Mouse (Mus musculus) layer of hippocampus, postnatal 10 days (tissue): Measurements from ENCODE around the gene Zfp687. TPM values are rescaled to one million over a fixed set of nuclear protein-coding genes. Genes with fewer than 3 reads are reported as not detected.

Experiments used
- DNase-seq, 2 experiments: peaks; one replicate each; pipeline ENCODE4 v3.0.0; 2021; ENCODE audit warnings: low spot score in 2 of 2
- total RNA-seq, 2 experiments: library from RNA; stranded (reverse); gene quantifications; 2 replicates each; pipeline ENCODE4 v1.2.3; 2021

Gene Zfp687
- total RNA-seq, 2 experiments from 2014 or later, result 26.4 to 30.8 TPM

DNA sequence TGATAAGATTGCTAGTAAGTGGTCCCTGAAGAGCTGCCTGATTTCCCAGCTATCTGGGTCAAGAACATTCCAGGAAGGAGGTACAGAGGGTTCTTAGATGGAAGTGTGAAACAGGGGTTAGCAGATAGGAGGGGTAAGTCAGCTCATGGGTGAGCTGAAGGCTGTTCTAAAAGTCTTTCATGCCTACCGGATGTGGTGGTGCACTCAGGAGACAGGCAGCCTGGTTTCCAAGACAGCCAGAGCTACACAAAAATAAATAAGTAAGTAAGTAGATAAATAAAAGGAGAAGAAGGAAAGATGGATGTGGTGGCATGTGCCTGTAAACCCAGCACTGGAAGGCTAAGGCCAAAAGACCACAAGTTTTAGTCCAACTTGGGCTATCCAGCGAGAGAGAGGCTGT, 3.5 kb upstream of the Zfp687 start:
- DNase-seq, result no peak

DNA sequence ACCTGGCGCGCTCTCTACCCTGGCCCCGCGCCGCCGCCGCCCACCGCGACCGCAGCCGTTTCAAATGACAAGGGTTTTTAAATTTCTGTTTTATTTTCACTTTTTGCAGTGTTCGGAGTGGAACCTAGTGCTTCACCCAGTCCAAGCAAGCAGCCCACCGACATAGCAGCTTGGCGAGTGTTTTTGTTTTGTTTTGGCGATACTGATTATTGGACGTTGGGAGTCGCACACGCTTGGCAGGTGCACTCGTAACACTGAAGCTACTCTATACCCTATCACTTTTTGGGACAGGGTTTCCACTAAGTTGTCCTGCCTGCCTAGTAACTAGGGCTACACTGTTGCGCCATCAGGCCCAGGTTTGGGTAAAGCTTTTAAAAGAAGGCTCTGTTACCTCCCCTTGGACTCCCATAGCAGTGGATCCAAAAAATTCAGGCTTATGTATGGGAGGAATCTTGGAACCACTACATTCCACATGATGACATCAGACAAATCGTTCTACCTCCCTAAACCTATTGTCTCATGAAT, 1.3 kb upstream of the Zfp687 start:
- no peak for DNase-seq

DNA sequence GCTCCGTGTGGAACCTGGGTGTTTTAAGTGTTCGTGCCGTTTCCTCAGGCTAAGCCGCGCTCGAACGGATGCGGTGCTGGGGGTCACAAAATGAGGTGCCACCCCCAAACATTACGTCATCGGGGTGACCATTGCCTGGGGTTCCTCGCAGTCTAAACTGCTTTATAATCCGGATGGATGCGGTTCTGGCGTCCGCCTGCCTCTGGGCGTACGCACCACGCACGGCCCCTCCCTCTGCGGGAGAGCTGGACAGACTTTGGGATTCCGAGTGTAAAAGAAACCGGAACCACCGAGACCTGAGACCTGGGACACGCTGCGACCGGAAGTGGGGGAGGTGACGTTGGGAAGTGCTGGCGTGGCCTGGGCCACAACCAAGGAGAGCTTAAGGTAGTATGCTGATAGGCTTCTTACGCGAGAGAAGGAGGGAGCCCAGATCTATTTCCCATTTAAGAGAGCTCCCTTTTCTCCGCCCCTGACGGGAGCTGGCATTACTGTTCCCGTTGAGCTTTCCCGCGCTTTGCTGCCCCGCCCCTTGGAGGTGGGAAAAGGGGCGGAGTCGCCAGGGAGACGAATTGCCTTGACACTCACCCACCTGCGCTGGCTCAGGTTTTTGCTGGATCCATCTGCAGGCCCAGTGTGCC, 763 bp upstream of the Zfp687 start:
- peak; percentile 87 to 92 for DNase-seq

DNA sequence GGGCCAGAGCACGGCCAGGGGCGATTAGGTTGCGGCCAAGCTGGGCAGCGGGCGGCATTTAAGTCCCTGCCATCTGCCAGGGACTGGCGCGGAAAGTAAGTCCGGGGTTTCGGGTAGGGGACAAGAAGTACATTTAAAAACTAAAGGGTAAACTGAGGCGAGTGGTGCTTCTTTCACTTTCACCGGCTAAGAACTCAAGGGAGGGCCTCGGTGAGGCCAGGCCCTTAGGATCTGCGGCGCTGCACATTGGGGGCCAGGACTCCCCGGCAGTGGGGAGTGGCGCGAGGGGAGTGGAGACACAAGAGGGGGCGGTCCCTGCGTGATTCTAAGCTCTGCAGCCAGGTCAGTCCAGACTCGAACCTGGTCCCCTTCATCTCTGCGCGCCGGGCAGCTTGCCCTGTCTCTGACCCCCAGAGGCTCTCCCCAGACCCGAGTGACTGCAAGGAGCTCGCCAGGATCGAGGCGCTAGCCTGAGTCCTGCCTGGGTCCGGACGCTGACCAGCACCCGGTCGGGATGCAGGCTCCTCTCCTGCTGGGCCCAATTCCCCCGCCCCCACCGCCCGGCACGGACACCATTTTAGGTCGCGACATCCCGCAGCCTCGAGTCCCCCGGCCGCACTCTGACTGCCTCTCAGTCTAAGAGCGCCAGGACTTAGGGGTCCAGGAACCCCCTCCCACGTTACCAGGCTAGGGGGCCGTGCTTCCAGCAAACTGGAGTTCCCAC, 658 bp downstream of the Zfp687 start:
- DNase-seq, result peak in 1 of 2 experiments; percentile 57

DNA sequence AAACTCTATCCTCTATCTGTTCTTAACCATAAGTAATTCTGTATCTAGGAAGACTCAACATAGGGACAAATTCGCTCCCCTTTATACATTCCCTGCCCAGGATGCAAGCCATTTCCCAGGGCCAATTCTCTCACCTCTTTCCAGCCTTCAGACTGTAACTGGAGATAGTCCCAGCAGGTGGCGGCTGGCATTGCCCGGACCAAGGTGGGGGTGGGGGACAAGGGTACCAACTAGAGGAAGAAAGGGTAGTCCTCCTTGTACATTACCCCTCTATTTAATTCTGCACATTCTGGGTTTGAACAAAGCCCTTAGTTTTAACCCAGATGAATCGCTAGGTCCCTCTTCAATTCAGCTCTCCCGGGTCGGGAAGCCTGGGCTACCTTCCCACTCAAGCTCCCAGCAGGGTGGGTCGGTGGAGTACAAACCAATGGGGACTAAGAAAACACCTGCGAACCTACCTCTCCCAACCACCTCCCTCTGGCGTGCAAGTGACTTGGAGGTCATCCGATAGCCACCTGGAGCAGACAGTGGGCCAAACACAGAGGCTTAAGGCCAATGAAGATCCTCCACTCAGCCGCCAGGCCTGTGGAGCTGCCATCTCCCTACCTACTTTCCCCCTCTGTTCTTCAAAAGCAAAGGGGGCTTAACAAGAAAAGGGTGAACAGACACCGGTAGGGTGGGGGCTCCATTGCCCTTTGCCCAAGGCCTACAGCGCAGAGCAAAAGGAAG, 1.4 kb downstream of the Zfp687 start:
- DNase-seq, result no peak

DNA sequence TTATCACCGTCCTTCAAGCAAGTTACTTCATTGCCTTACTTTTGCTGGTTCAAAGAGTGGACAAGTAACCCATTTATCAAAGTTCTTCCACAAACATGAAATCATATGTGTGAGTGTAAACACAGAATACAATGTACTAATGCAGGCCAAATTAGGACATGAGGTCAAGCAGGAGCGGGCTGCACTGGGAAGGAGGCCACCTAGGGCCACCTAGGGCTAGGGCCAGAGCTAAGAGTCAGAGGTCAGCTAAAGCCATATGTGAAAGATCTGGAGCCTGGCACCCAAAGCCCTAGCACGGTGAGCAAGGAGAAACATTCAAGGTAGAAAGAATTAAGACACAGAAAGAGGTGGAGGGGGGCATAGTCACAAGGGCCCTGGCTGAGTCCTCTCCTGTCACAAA, 2.3 kb downstream of the Zfp687 start:
- no peak for DNase-seq

DNA sequence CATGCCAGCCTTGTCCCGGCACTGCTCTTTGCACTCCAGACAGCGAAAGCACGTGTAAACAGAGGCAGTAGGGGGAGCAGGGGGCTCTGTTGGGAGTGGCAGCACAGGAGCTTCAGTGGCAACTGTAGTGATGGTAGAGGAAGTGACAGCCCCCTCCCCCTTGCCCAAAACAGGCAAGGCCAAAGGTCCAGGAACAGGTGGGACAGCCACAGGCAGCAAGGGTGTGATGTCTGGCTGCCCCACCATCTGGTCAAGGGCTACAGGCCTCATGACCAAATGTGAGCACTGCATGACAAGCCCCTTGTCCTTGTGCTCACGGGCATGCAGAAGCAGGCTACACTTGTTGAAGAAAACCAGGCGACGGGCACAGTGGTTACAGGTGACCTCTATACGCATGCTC, 4.9 kb downstream of the Zfp687 start:
- no peak for DNase-seq

DNA sequence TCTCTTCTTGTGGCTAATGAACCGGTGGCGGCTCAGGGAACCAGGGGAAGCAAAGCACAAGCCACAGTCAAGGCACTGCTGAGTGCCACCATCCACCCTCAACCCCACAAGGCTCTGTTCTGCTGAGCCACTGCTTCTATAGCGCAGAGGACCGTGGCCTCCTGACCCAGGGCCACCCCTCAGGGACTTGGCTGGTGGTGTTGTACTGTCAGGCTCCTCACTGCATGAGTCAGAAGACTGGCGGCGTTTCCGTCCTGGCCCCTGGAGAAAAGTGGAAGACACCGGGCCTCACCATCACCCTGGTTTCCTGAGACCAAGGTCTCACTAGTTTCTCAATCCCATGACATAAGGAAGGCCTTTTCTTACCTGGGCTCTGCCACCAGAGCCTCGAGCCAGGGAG, 7.5 kb downstream of the Zfp687 start:
- no peak for DNase-seq

DNA sequence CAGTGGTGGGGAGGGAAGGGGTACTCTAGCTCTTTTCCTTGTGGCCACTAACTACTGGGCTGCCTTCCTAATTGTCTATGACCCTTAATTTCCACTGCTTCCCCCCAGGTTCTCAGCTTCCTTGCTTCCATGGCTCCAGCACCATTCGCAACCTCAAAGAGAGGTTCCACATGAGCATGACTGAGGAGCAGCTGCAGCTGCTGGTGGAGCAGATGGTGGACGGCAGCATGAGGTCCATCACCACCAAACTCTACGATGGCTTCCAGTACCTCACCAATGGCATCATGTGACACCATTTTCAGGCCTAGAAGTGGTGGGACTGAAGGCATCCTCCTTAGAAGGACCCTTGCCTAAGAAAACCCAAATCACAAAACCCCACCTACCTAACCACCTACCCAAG, 9.6 kb downstream of the Zfp687 start:
- no peak for DNase-seq

DNA sequence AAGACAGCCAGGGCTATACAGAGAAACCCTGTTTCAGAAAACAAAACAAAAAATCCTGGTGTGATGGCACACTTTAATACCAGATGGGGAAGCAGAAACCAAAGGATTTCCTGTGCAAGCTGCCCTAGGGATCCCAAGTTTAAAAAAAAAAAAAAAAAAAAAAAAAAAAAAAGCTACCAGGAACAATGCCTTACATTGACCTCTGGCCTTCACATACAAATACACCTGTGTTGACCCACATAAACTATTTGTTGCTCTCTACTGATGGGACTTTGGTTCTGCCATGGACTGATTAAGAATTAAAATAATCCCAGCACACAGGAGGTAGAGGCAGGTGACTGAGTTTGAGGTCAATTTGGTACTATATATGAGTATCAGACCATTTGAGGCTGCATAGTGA, 12.0 kb downstream of the Zfp687 start:
- DNase-seq, result no peak

DNA sequence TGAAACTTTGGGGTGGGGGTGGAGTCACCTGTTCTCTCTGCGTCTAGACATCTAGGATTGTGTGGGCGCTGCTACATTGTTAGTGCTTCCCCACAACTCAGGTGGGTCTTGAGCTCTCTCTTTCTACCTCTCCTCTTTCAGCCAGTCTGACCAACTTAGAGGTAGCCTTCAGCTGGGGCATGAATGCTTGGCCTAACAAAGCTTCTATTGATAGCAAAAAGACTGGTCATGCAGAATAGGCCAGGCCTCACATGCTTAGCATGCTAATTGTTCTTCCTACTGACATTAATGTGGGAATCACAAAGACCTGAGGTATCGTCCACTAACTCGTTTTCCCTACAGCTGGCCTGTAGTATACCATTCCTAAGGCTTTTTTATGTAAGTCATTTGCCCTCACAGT, 12.7 kb downstream of the Zfp687 start:
- no peak for DNase-seq

DNA sequence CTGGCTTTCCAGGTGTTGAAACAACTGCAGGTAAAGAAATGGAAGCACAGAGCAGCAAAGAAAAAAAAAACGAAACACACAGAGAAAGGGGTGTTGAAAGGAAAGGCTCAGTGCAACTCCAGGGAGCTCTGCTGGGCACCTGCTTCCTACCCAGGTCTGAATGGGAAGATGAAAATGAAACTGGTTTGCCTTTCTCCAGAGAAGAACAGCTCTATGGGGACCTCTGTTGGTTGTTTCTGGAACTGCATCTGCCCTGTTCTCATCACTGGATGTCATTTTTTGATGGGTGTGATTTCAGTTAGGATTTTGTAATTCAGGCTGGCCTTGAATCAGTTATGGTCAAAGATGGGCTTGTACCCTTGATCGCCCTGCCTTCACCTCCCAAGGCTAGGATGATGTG, 18.3 kb downstream of the Zfp687 start:
- peak; percentile 92 to 94 for DNase-seq

DNA sequence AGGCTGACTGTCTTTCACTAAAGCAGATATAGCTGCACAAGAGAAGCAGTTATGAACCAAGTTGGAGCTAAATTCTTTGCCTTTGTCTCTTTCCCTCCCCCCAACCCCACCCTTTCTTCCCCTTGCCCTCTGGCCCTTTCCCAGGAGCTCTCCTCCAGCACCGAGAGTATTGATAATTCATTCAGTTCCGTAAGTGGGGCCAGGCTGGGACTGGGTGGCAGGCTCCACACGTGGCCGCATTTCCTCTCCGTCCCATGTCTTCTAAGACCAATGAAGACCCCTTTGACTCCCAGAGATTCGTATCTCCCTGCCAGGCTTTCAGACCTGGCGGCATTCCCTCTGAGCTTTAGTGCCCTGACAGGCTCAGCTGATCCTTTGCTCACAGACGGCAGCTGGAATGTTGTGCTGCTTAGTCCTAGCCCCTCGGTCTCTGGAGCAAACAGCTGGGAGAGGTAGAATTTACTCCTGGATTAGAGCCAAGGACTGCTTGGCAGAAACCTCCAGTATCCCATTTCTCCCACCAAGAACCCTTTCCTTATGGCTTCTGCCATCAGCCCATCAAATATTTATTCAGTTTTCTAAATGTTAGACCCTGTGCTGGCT, 26.0 kb downstream of the Zfp687 start:
- DNase-seq, result no peak

DNA sequence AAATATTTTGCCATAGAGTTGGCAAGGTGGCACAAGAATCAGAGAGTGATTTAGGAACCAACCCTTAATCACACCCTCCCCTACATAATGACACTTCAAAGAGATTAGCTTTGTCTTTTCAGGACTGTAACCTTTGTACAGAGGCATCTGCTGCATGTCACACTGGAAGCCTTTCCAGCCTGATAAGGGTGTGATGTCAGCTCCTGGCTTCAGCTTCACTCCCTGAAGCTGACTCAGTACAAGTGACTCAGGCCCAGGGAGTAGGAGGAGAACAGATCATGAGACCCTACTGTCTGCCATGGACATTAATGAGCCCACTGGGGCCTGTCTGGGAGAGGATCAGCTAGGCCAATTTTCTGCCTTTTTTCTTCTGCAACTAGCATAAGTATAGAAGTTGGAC, 27.7 kb downstream of the Zfp687 start:
- DNase-seq, result no peak

DNA sequence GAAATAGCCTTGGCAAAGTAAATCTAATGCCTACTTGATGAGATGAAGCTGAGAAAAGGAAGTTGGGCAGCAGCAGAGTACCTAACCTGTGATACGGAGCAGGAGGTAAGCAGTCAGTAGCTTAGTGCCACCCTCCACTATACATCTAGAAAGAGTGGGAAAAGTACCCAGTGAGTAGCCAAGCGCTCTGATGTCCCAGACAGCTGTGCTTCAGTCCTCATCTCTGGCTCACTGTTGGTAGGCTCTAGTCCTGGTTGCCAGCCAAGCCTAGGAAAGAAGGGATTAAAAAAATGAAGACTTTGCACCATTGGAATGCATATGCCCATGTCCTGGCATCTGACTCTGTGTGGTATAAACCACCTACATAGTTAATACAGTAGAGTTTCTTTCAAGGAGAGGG, 29.7 kb downstream of the Zfp687 start:
- DNase-seq, result no peak

DNA sequence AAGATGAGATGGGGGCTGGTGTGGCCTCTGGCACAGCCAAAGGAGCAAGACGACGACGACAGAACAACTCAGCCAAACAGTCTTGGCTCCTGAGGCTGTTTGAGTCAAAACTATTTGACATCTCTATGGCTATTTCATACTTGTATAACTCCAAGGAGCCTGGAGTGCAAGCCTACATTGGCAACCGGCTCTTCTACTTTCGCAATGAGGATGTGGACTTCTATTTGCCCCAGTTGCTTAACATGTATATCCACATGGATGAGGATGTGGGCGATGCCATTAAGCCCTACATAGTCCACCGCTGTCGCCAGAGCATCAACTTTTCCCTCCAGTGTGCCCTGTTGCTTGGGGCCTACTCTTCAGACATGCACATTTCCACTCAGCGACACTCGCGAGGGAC, 30.9 kb downstream of the Zfp687 start:
- no peak for DNase-seq

DNA sequence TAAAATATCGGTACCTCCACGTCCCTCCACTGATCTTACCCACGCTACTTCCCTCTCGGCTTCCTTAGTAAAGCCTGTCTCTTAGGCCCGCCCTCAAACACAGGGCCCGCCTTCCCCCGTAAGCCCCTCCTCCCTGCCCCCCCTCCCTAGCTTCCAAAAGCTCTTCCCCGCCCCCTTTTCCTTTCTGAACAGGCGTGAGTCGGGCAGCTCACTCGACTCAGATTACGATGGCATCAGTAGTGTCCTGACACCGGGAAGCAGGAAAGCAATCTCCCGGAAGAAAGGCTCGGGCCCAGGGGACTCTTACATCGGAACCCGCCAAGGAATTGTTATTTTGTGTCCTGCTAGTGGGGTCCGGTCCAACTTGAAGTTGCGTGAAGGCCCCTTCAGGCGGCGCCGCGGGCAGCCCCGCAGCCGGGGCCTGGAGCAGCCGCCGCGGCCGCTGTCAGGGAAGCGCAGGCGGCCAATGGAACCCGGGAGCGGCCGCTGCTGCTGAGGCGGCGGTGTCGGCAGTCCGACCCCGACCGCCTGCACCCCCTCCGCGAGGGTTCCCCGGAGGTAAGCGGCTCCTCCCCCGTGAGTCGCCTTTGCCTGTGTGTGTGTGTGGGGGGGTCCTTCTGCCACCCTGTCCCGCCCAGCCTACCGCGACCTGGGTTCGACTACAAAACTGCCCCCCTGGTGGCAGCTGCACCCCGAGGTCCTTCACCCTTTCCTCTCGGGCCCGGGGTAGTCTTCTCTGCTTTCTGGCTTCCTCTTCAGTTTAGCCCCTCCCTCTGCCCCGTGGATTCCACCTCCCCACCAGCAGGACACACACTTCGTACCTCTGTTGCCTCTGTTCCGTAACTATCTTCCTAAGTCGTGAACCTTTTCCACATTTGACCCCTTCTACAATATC, 40.5 kb downstream of the Zfp687 start, which contains the start of gene Pi4kb:
Pi4kb (plus strand) TSS at position 204 of the 895 bp plus-strand sequence.
- peak; percentile 84 to 87 for DNase-seq

DNA sequence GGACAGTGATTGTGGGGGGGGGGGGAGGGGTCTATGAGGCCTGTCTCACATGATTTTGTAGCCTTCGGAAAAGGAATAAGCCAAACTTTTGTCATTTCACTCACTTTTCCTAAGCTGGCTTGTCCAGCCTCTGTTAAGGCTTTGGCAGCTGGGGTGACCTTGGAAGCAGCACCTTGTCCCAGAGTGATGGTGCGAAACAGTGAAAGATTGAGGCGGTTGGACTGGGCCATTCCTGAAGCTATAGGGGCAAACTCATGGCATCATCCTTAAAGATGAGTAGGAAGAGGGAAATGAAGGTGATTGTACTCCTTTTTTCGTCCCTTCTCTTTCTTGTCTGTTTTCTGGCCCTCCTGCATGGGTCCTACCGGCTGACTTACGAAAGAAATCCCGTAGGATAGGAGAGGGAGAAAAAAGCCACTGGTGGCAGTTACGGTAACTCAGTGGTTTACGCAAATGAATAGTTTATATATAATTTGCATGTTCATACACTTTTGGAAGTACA, 41.2 kb downstream of the Zfp687 start:
- DNase-seq, result no peak

DNA sequence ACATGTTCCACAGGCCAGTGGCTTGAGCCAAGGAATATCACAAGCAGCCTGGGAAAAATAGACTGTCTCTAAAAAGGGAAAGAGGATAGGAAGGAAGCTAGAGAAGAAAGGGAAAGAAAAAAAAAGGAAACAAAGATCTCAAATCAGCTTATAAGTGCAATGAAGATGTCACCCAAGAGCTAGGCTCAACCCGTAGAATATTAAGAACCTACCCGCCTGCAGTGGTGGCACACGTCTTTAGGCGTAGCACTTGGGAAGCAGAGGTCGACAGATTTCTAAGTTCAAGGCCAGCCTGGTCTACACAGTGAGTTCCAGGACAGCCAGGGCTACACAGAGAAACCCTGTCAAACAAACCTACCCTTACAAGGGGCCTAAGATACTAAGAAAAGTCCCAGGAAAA, 41.6 kb downstream of the Zfp687 start:
- DNase-seq, result no peak

DNA sequence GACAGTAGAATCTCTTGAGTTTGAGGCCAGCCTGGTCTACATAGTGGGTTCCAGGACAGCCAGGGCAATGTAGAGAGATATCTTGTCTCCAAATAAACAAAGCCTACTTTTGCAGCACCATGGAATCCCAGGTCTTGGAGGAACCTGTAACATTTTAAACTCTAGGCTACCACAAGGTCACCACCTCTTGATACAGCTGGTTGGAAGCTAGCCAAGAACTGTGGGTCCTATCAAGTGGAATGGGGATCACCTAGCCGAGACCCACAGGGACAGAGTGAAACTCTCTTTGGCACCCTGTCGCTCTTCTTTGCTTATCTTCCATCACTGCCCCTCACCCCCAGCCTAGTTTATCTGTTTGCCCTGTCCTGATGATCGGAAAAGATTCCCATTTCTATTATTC, 42.7 kb downstream of the Zfp687 start:
- no peak for DNase-seq

DNA sequence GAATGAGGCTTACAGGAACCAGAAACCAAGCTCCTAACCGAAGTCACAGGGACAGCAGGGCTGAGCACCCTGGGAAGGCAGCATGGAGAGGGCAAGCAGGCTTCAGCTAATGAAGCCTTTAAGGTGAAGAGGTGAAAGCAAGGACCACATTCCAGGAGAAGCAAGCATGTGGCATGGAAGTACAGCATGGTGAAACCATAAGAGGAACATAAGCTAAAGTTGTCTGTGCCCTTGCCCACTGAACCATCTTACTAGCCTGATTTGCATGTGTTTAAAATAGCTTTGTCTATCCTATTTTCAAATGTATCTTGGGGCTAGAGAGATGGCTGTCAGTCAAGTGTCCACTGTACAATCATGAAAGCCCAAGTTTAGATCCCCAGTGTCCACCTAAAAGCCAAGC, 49.4 kb downstream of the Zfp687 start:
- no peak for DNase-seq
